Mouse (Mus musculus): ENCODE data around the gene Rgma.

GRCm38 (mm10) chr7:73365965-73366364, 9.3 kb upstream of the Rgma start:
- TF ChIP-seq CTCF (IDR thresholded peaks at IDR 0.05), result no peak
- TF ChIP-seq EP300 (IDR thresholded peaks at IDR 0.05; ENCODE audit: insufficient read depth, low read depth, low read length), result no peak
